Mouse (Mus musculus) gastrocnemius, postnatal 10 days (tissue): ENCODE results near the gene Dhx40. TPM values are rescaled to one million over a fixed set of nuclear protein-coding genes. Genes with fewer than 3 reads are reported as not detected.

Experiments
- DNase-seq: peaks from one replicate; pipeline ENCODE4 v3.0.0; 2021; ENCODE audit warnings: mixed read lengths
- long read RNA-seq, 2 experiments: library from polyadenylated mRNA; stranded (forward); transcript quantifications; one replicate each; pipeline ENCODE4 v2.0.0; 2021
- total RNA-seq, 2 experiments: library from RNA; stranded (reverse); gene quantifications; 2 replicates each; pipeline ENCODE4 v1.2.3; 2021

Gene Dhx40
- 10 to 100 TPM; 12.9 to 14.2 TPM for total RNA-seq
- long read RNA-seq, experiment 1, partial matches to known transcripts: 2 of 6 reads
- long read RNA-seq, experiment 1, other reads (novel, unspliced or antisense): 0 of 6 reads
- long read RNA-seq, experiment 2, transcript Dhx40-201 (18 exons, 3,813 nt): major isoform, 12 of 13 reads
- long read RNA-seq, experiment 2, partial matches to known transcripts: 0 of 13 reads
- long read RNA-seq, experiment 2, other reads (novel, unspliced or antisense): 1 of 13 reads

GRCm38 (mm10) chr11:86807505-86807989 lies at the start of gene Dhx40:
Gene Dhx40 (minus strand): TSS chr11:86807746.
- peak; percentile 90 for DNase-seq

- DNase-seq: no peak
These were observed 48.3 kb upstream of the Dhx40 start for GRCm38 (mm10) chr11:86855639-86856425.

GRCm38 (mm10) chr11:86853081-86853480 lies 45.5 kb upstream of the Dhx40 start:
- no peak for DNase-seq

- no peak for DNase-seq
These were observed 45.0 kb upstream of the Dhx40 start for GRCm38 (mm10) chr11:86852534-86853054.

- no peak for DNase-seq
These were observed 44.4 kb upstream of the Dhx40 start for GRCm38 (mm10) chr11:86851714-86852533.

- DNase-seq: no peak
These were observed 43.7 kb upstream of the Dhx40 start for GRCm38 (mm10) chr11:86851234-86851671.

GRCm38 (mm10) chr11:86843831-86844230 lies 36.3 kb upstream of the Dhx40 start:
- DNase-seq: no peak

GRCm38 (mm10) chr11:86841261-86841660 lies 33.7 kb upstream of the Dhx40 start:
- DNase-seq: no peak

GRCm38 (mm10) chr11:86840511-86841154 lies 33.1 kb upstream of the Dhx40 start:
- peak; percentile 62 for DNase-seq

- no peak for DNase-seq
These were observed 32.3 kb upstream of the Dhx40 start for GRCm38 (mm10) chr11:86839716-86840447.

- DNase-seq: no peak
These were observed 31.2 kb upstream of the Dhx40 start for GRCm38 (mm10) chr11:86838792-86839191.

GRCm38 (mm10) chr11:86836366-86836765 lies 28.8 kb upstream of the Dhx40 start:
- peak; percentile 69 for DNase-seq

GRCm38 (mm10) chr11:86834628-86835338 lies 27.2 kb upstream of the Dhx40 start:
- DNase-seq: no peak

GRCm38 (mm10) chr11:86834050-86834449 lies 26.5 kb upstream of the Dhx40 start:
- no peak for DNase-seq

- DNase-seq: no peak
These were observed 25.6 kb upstream of the Dhx40 start for GRCm38 (mm10) chr11:86833153-86833552.

GRCm38 (mm10) chr11:86828396-86828795 lies 20.9 kb upstream of the Dhx40 start:
- DNase-seq: no peak

- DNase-seq: no peak
These were observed 20.1 kb upstream of the Dhx40 start for GRCm38 (mm10) chr11:86827476-86828245.

- no peak for DNase-seq
These were observed 16.9 kb upstream of the Dhx40 start for GRCm38 (mm10) chr11:86824433-86824832.

- DNase-seq: no peak
These were observed 15.0 kb upstream of the Dhx40 start for GRCm38 (mm10) chr11:86822531-86822930.

- DNase-seq: no peak
These were observed 12.0 kb upstream of the Dhx40 start for GRCm38 (mm10) chr11:86819536-86819935.
